Mouse (Mus musculus) liver, adult 2 months (tissue): ENCODE measurements around the gene Crim1.

Experiments used
- CTCF ChIP-seq: fragments of 200-500 bp; IDR thresholded peaks from 2 replicates; pipeline ENCODE4 v1.5.1; 2011; ENCODE audit warnings: low read depth, low read length, control low read depth
- POLR2A ChIP-seq: fragments of 200-500 bp; IDR thresholded peaks from 2 replicates; pipeline ENCODE4 v1.6.1; 2011; ENCODE audit warnings: low read length, control low read depth; ENCODE audit not compliant: insufficient read depth; ENCODE audit errors: extremely low read depth

- TF ChIP-seq CTCF: no peak
- no peak for TF ChIP-seq POLR2A
Observed at GRCm38 (mm10) chr17:78368481-78368880, 168.4 kb downstream of the Crim1 start.
